Comparison of ENCODE assay signal across 9 mouse cellular contexts in genomic region chr11:43539863-43540262, GRCm38 (mm10). TPM values are rescaled to one million over a fixed set of nuclear protein-coding genes. Genes with fewer than 3 reads are reported as not detected.
DNase-seq lines count a peak whose midpoint lies in the region; ATAC-seq and TF ChIP-seq lines count a peak whose summit lies in the region.
"Had no signal": no experiment of that assay in that cellular context is flagged by ENCODE, and none has a peak within 500 bp of the region (broad histone marks: within the 10 kb centered on the region; RNA-seq: fewer than 3 reads in every experiment).

No protein-coding gene starts in this region.

- ATAC-seq in heart, embryonic 16.5 days (replicated peaks; ENCODE audit: extremely low read depth, insufficient read depth, low FRiP score) = no peak; the same call in 1 of the 2 replicates
- peak; percentile 88 for ATAC-seq in hindbrain, embryonic 11.5 days (ENCODE audit: low FRiP score)
- peak; percentile 87 for ATAC-seq in midbrain, embryonic 13.5 days
- ATAC-seq: lung, postnatal 0 days had no signal

- no peak for TF ChIP-seq CTCF in heart, adult 2 months (IDR thresholded peaks at IDR 0.05)

- H3K9me3 ChIP-seq in heart, embryonic 16.5 days (replicated peaks; ENCODE audit: control insufficient read depth, low read length) = no peaks in the 10 kb centered on the region
- no peaks in the 10 kb centered on the region for H3K9me3 ChIP-seq in hindbrain, embryonic 11.5 days (ENCODE audit: control insufficient read depth, low read length)
- no peaks in the 10 kb centered on the region for H3K9me3 ChIP-seq in midbrain, embryonic 13.5 days

- intact Hi-C loops in heart, adult 2 months (cut with DNase I) = no loop called here

- TF ChIP-seq EP300 in heart, adult 2 months (IDR thresholded peaks at IDR 0.05; ENCODE audit: insufficient read depth, low read depth, low read length) = no peak

- H3K4me2 ChIP-seq in heart, embryonic 16.5 days (ENCODE audit: low read depth, low read length) = peak overlapping the region; percentile 15; the same call in 1 of the 2 replicates
- H3K4me2 ChIP-seq in hindbrain, embryonic 11.5 days (replicated peaks; ENCODE audit: low read depth, low read length) = no peak overlapping the region
- 0 out of 2 replicates have a peak overlapping the region, but pooled peaks have one; percentile 20 for H3K4me2 ChIP-seq in midbrain, embryonic 13.5 days (replicated peaks)

- H3K9ac ChIP-seq in heart, embryonic 16.5 days (ENCODE audit: low read length) = no peak overlapping the region
- H3K9ac ChIP-seq in heart, adult 2 months (ENCODE audit: low read depth, low read length) = no peak overlapping the region
- no peak overlapping the region for H3K9ac ChIP-seq in hindbrain, embryonic 11.5 days (ENCODE audit: low read depth, low read length)
- no peak overlapping the region for H3K9ac ChIP-seq in midbrain, embryonic 13.5 days (replicated peaks)

- no peak for TF ChIP-seq POLR2A in heart, adult 2 months (IDR thresholded peaks at IDR 0.05; ENCODE audit: insufficient read depth, low read depth, low read length)

- H3K27me3 ChIP-seq in heart, embryonic 16.5 days (ENCODE audit: control insufficient read depth, insufficient read depth, low read length) = no peaks in the 10 kb centered on the region
- H3K27me3 ChIP-seq in heart, adult 2 months (ENCODE audit: control insufficient read depth, insufficient read depth, low read length) = no peaks in the 10 kb centered on the region
- H3K27me3 ChIP-seq in hindbrain, embryonic 11.5 days (ENCODE audit: control insufficient read depth, insufficient read depth, low read length) = no peaks in the 10 kb centered on the region
- no peaks in the 10 kb centered on the region for H3K27me3 ChIP-seq in midbrain, embryonic 13.5 days

- 20% methylated on average over 6 of the region's 6 CpGs for WGBS in heart, embryonic 16.5 days
- 51% methylated on average over 6 of the region's 6 CpGs for WGBS in heart, adult 2 months
- 31% methylated on average over 6 of the region's 6 CpGs for WGBS in hindbrain, embryonic 11.5 days
- WGBS in midbrain, embryonic 13.5 days = 24% methylated on average over 6 of the region's 6 CpGs

- H3K27ac ChIP-seq in heart, embryonic 16.5 days (ENCODE audit: low read length) = no peak overlapping the region
- no peak overlapping the region for H3K27ac ChIP-seq in heart, adult 2 months
- peak overlapping the region; percentile 79 for H3K27ac ChIP-seq in hindbrain, embryonic 11.5 days (ENCODE audit: low read depth, low read length)
- peak overlapping the region; percentile 69 for H3K27ac ChIP-seq in midbrain, embryonic 13.5 days

- peaks cover 43% of the 10 kb centered on the region for H3K4me1 ChIP-seq in heart, embryonic 16.5 days (ENCODE audit: control insufficient read depth, insufficient read depth, low read length)
- H3K4me1 ChIP-seq in heart, adult 2 months (ENCODE audit: control insufficient read depth, insufficient read depth, low read length) = peaks cover 1% of the 10 kb centered on the region; the same call in 1 of the 2 replicates
- peaks cover 5% of the 10 kb centered on the region; the same call in 1 of the 2 replicates for H3K4me1 ChIP-seq in hindbrain, embryonic 11.5 days (replicated peaks; ENCODE audit: control insufficient read depth, insufficient read depth, low read length)
- H3K4me1 ChIP-seq in midbrain, embryonic 13.5 days (replicated peaks) = peaks cover 28% of the 10 kb centered on the region

- no peak overlapping the region for H3K4me3 ChIP-seq in heart, embryonic 16.5 days (ENCODE audit: low read length)
- H3K4me3 ChIP-seq in heart, adult 2 months = no peak overlapping the region
- H3K4me3 ChIP-seq in hindbrain, embryonic 11.5 days (ENCODE audit: low read depth, low read length) = no peak overlapping the region
- no peak overlapping the region for H3K4me3 ChIP-seq in midbrain, embryonic 13.5 days (replicated peaks)

- H3K36me3 ChIP-seq in heart, embryonic 16.5 days (ENCODE audit: control insufficient read depth, insufficient read depth) = peaks cover 13% of the 10 kb centered on the region; the same call in 1 of the 2 replicates
- no peaks in the 10 kb centered on the region for H3K36me3 ChIP-seq in heart, adult 2 months (ENCODE audit: control insufficient read depth, insufficient read depth, low read length)
- H3K36me3 ChIP-seq in hindbrain, embryonic 11.5 days (ENCODE audit: control insufficient read depth, insufficient read depth, low read length) = peaks cover 6% of the 10 kb centered on the region; the same call in 1 of the 2 replicates
- H3K36me3 ChIP-seq in midbrain, embryonic 13.5 days = peaks cover 18% of the 10 kb centered on the region

- DNase-seq in heart, adult 2 months = no peak
- DNase-seq in embryo, embryonic 11.5 days (ENCODE audit: low read depth, low spot score) = peak; percentile 26
- peak; percentile 62 for DNase-seq in hindbrain, embryonic 11.5 days (ENCODE audit: low spot score)
- no peak for DNase-seq in cerebellum, adult 9-11 months
- no peak for DNase-seq in testis, postnatal 14 days (ENCODE audit: low spot score)
- DNase-seq in adrenal gland, postnatal 10 days = no peak

- peaks cover 1% of the 10 kb centered on the region; the same call in 1 of the 2 replicates for H3K79me2 ChIP-seq in heart, adult 2 months (replicated peaks; ENCODE audit: control insufficient read depth, insufficient read depth, low read length)

RNA-seq across cellular contexts. Expression of gene Ccnjl, which starts 11.3 kb away (rescaled TPM):
- 19.5 and 20.4 TPM in 2 replicates for polyA plus RNA-seq in heart, embryonic 16.5 days (2015; fragmentation: Nextera tagmentation; extraction: Ambion mirVana)
- 1 to 10 TPM; 2.1 to 3.0 TPM for total RNA-seq in heart, adult 2 months (2021)
- 2.0 and 2.9 TPM in 2 replicates for polyA plus RNA-seq in heart, adult 2 months (2012; rRNA removed)
- polyA plus RNA-seq in hindbrain, embryonic 11.5 days (2014; fragmentation: Nextera tagmentation; extraction: Ambion mirVana) = 34.2 and 37.7 TPM in 2 replicates
- 20.9 and 24.2 TPM in 2 replicates for polyA plus RNA-seq in midbrain, embryonic 13.5 days (2015; fragmentation: Nextera tagmentation; extraction: Ambion mirVana)
- 1 to 10 TPM; 8.4 to 9.9 TPM for total RNA-seq in adrenal gland, postnatal 10 days (2021)

RNA-seq across cellular contexts. Expression of gene 4933415A04Rik, which starts 47.0 kb away (rescaled TPM):
- 4.5 and 5.5 TPM in 2 replicates for polyA plus RNA-seq in heart, embryonic 16.5 days (2015; fragmentation: Nextera tagmentation; extraction: Ambion mirVana)
- under 1 TPM; 0.26 to 0.68 TPM for total RNA-seq in heart, adult 2 months (2021)
- polyA plus RNA-seq in heart, adult 2 months (2012; rRNA removed) = 0.23 and 0.29 TPM in 2 replicates
- 8.5 and 10.4 TPM in 2 replicates for polyA plus RNA-seq in hindbrain, embryonic 11.5 days (2014; fragmentation: Nextera tagmentation; extraction: Ambion mirVana)
- polyA plus RNA-seq in midbrain, embryonic 13.5 days (2015; fragmentation: Nextera tagmentation; extraction: Ambion mirVana) = 6.6 and 7.2 TPM in 2 replicates
- total RNA-seq in adrenal gland, postnatal 10 days (2021) = 1 to 10 TPM; 1.8 TPM

Comparison
In these comparisons a context has a peak if more than half of its experiments do, and no peak if none do; other contexts are left out.
1. H3K27ac ChIP-seq: peak in hindbrain, embryonic 11.5 days (single experiment) and midbrain, embryonic 13.5 days (single experiment); none in heart, embryonic 16.5 days (single experiment) and heart, adult 2 months (single experiment).
2. DNase-seq: peak in embryo, embryonic 11.5 days (single experiment) and hindbrain, embryonic 11.5 days (single experiment); none in heart, adult 2 months (0 of 2), cerebellum, adult 9-11 months (single experiment), testis, postnatal 14 days (single experiment) and adrenal gland, postnatal 10 days (single experiment).